Comparison of ENCODE assay signal across 15 mouse cellular contexts in the genomic region with DNA sequence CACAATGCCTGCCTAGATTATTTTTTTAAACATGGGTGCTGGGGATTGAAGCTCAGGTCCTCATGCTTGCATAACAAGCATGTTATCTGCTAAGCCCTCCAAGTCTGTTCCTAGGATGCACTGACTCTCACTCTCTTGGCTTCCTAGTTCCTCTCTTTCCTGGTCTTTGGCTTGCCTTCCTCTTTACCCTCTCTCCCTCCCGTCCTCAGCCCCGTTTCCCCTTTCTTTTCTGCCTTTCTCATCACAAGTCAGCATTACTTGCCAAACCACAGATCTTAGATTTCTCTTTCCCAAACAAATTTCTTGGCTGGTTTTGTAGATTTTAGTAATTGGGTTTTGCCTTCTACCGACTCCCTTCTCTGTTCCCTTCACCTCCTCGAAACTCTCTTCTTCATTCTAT. TPM values are rescaled to one million over a fixed set of nuclear protein-coding genes. Genes with fewer than 3 reads are reported as not detected.
DNase-seq lines count a peak whose midpoint lies in the region; ATAC-seq and TF ChIP-seq lines count a peak whose summit lies in the region.
"Had no signal": no experiment of that assay in that cellular context is flagged by ENCODE, and none has a peak within 500 bp of the region (broad histone marks: within the 10 kb centered on the region; RNA-seq: fewer than 3 reads in every experiment).

No protein-coding gene starts in this region.

- TF ChIP-seq CTCF in CH12.LX (conservative IDR thresholded peaks at IDR 0.05 in 1 of 2, IDR thresholded peaks at IDR 0.05 in 1 of 2; ENCODE audit: low read depth in 2 of 2, low read length in 2 of 2) = no peak
- TF ChIP-seq CTCF in bone marrow macrophage, adult 2 months (IDR thresholded peaks at IDR 0.05; ENCODE audit: low read depth, low read length) = no peak
- TF ChIP-seq CTCF in intestine, postnatal 0 days (IDR thresholded peaks at IDR 0.05; ENCODE audit: low read depth) = no peak

- ATAC-seq in hindbrain, embryonic 14.5 days (ENCODE audit: low FRiP score) = no peak
- ATAC-seq in heart, embryonic 16.5 days (replicated peaks; ENCODE audit: extremely low read depth, insufficient read depth, low FRiP score) = no peak
- ATAC-seq in intestine, postnatal 0 days = no peak
- ATAC-seq: activated CD4-positive, CD25-positive, alpha-beta regulatory T cell, adult 4 months had no signal

- no peak overlapping the region for H3K4me2 ChIP-seq in hindbrain, embryonic 14.5 days (replicated peaks)
- peak overlapping the region; percentile 43 for H3K4me2 ChIP-seq in CH12.LX (ENCODE audit: insufficient read depth, low read depth, poor library complexity, severe bottlenecking)
- H3K4me2 ChIP-seq in heart, embryonic 16.5 days (ENCODE audit: low read depth, low read length) = no peak overlapping the region
- H3K4me2 ChIP-seq in intestine, postnatal 0 days (replicated peaks; ENCODE audit: low read depth) = no peak overlapping the region; the same call in 1 of the 2 replicates
- H3K4me2 ChIP-seq: kidney, embryonic 15.5 days had no signal

- H3K27ac ChIP-seq in hindbrain, embryonic 10.5 days = 0 out of 2 replicates have a peak overlapping the region, but pooled peaks have one; percentile 45
- H3K27ac ChIP-seq in hindbrain, embryonic 14.5 days = no peak overlapping the region
- no peak overlapping the region for H3K27ac ChIP-seq in CH12.LX (ENCODE audit: insufficient read depth, low read depth)
- H3K27ac ChIP-seq in bone marrow macrophage, adult 2 months (ENCODE audit: insufficient read depth, low read depth, low read length) = peak overlapping the region; percentile 72
- H3K27ac ChIP-seq in heart, embryonic 16.5 days (ENCODE audit: low read length) = peak overlapping the region; percentile 3; the same call in 1 of the 2 replicates
- H3K27ac ChIP-seq in intestine, postnatal 0 days (ENCODE audit: low read depth, low read length) = no peak overlapping the region
- H3K27ac ChIP-seq: kidney, embryonic 15.5 days had no signal

- 76% methylated on average over 4 of the region's 4 CpGs for WGBS in hindbrain, embryonic 10.5 days
- WGBS in hindbrain, embryonic 14.5 days = 81% methylated on average over 4 of the region's 4 CpGs
- WGBS in heart, embryonic 16.5 days = 43% methylated on average over 4 of the region's 4 CpGs
- 68% methylated on average over 4 of the region's 4 CpGs for WGBS in intestine, postnatal 0 days

- dilution Hi-C loops in CH12.LX (cut with MboI; ENCODE audit: extremely low pct_ligation_motif_present, extremely low pct_unique_long_range_greater_than_20kb, low sequenced_read_pairs) = no loop called here

- H3K36me3 ChIP-seq in hindbrain, embryonic 10.5 days = no peaks in the 10 kb centered on the region
- no peaks in the 10 kb centered on the region for H3K36me3 ChIP-seq in hindbrain, embryonic 14.5 days (replicated peaks; ENCODE audit: control insufficient read depth, insufficient read depth)
- no peaks in the 10 kb centered on the region for H3K36me3 ChIP-seq in CH12.LX (replicated peaks in 1 of 2; ENCODE audit: control insufficient read depth in 1 of 2, insufficient read depth in 1 of 2, low read length in 1 of 2)
- no peaks in the 10 kb centered on the region for H3K36me3 ChIP-seq in heart, embryonic 16.5 days (ENCODE audit: control insufficient read depth, insufficient read depth)
- no peaks in the 10 kb centered on the region for H3K36me3 ChIP-seq in intestine, postnatal 0 days (ENCODE audit: control insufficient read depth, insufficient read depth)
- H3K36me3 ChIP-seq: kidney, embryonic 15.5 days; limb, embryonic 13.5 days had no signal

- H3K4me3 ChIP-seq in hindbrain, embryonic 10.5 days = no peak overlapping the region
- H3K4me3 ChIP-seq in hindbrain, embryonic 14.5 days (replicated peaks; ENCODE audit: low read length) = no peak overlapping the region
- no peak overlapping the region for H3K4me3 ChIP-seq in CH12.LX (replicated peaks in 1 of 3; ENCODE audit: low read depth in 2 of 3, low read length in 2 of 3, poor library complexity in 1 of 3)
- H3K4me3 ChIP-seq in bone marrow macrophage, adult 2 months (ENCODE audit: insufficient read depth, low read length) = 0 out of 2 replicates have a peak overlapping the region, but pooled peaks have one; percentile 9
- no peak overlapping the region for H3K4me3 ChIP-seq in heart, embryonic 16.5 days (ENCODE audit: low read length)
- H3K4me3 ChIP-seq in intestine, postnatal 0 days (ENCODE audit: low read depth, low read length) = no peak overlapping the region
- H3K4me3 ChIP-seq: kidney, embryonic 15.5 days; limb, embryonic 13.5 days had no signal

- no peaks in the 10 kb centered on the region for H3K79me2 ChIP-seq in CH12.LX (replicated peaks; ENCODE audit: control insufficient read depth, extremely low read depth, insufficient read depth, poor library complexity, severe bottlenecking)

- no peak for DNase-seq in hindbrain, embryonic 10.5 days (ENCODE audit: low spot score)
- DNase-seq in hindbrain, embryonic 14.5 days (ENCODE audit: low spot score) = no peak
- no peak for DNase-seq in CH12.LX (ENCODE audit: extremely low read depth)
- DNase-seq in cerebellum, adult 11 months = no peak
- DNase-seq in cerebellum, postnatal 4 days (ENCODE audit: low spot score in 2 of 2) = no peak
- DNase-seq: cerebellum, postnatal 25 days had no signal

- TF ChIP-seq EP300 in CH12.LX (IDR thresholded peaks at IDR 0.05; ENCODE audit: low read length) = no peak

- in situ Hi-C loops in CH12.LX (cut with MboI; ENCODE audit: low pct_ligation_motif_present, low pct_unique_long_range_greater_than_20kb, low sequenced_read_pairs) = no loop called here

- H3K9ac ChIP-seq in hindbrain, embryonic 14.5 days = no peak overlapping the region
- H3K9ac ChIP-seq in CH12.LX (ENCODE audit: insufficient read depth, low read depth) = no peak overlapping the region
- no peak overlapping the region for H3K9ac ChIP-seq in heart, embryonic 16.5 days (ENCODE audit: low read length)
- no peak overlapping the region for H3K9ac ChIP-seq in intestine, postnatal 0 days (ENCODE audit: low read depth, low read length)
- H3K9ac ChIP-seq: kidney, embryonic 15.5 days; limb, embryonic 13.5 days had no signal

- peaks cover 48% of the 10 kb centered on the region for H3K4me1 ChIP-seq in hindbrain, embryonic 10.5 days (replicated peaks)
- no peaks in the 10 kb centered on the region for H3K4me1 ChIP-seq in hindbrain, embryonic 14.5 days (replicated peaks; ENCODE audit: control insufficient read depth, insufficient read depth, low read length)
- peaks cover 5 to 31% of the 10 kb centered on the region in 2 experiments for H3K4me1 ChIP-seq in CH12.LX (ENCODE audit: control insufficient read depth in 1 of 2, insufficient read depth in 2 of 2)
- H3K4me1 ChIP-seq in bone marrow macrophage, adult 2 months (ENCODE audit: control insufficient read depth, insufficient read depth, low read length) = peaks cover 29% of the 10 kb centered on the region
- peaks cover 30% of the 10 kb centered on the region for H3K4me1 ChIP-seq in heart, embryonic 16.5 days (ENCODE audit: control insufficient read depth, insufficient read depth, low read length)
- 0 out of 2 replicates have a peak, but pooled peaks cover 2% of the 10 kb centered on the region for H3K4me1 ChIP-seq in intestine, postnatal 0 days (replicated peaks; ENCODE audit: control insufficient read depth, insufficient read depth, low read length)

- TF ChIP-seq POLR2A in CH12.LX (IDR thresholded peaks at IDR 0.05; ENCODE audit: low read depth, low read length) = no peak
- TF ChIP-seq POLR2A in bone marrow macrophage, adult 2 months (IDR thresholded peaks at IDR 0.05; ENCODE audit: borderline replicate concordance, low read depth, low read length) = no peak

- H3K9me3 ChIP-seq in hindbrain, embryonic 10.5 days = no peaks in the 10 kb centered on the region
- H3K9me3 ChIP-seq in hindbrain, embryonic 14.5 days (ENCODE audit: control insufficient read depth, low read length) = no peaks in the 10 kb centered on the region
- H3K9me3 ChIP-seq in CH12.LX (replicated peaks; ENCODE audit: low read length) = no peaks in the 10 kb centered on the region
- H3K9me3 ChIP-seq in heart, embryonic 16.5 days (replicated peaks; ENCODE audit: control insufficient read depth, low read length) = no peaks in the 10 kb centered on the region
- no peaks in the 10 kb centered on the region for H3K9me3 ChIP-seq in intestine, postnatal 0 days (ENCODE audit: control insufficient read depth)
- H3K9me3 ChIP-seq: kidney, embryonic 15.5 days; limb, embryonic 13.5 days had no signal

- no peak for TF ChIP-seq RAD21 in CH12.LX (IDR thresholded peaks at IDR 0.05; ENCODE audit: low read depth, low read length)

- H3K27me3 ChIP-seq in hindbrain, embryonic 10.5 days (ENCODE audit: insufficient read depth, poor library complexity, severe bottlenecking) = no peaks in the 10 kb centered on the region; the same call in 1 of the 2 replicates
- no peaks in the 10 kb centered on the region for H3K27me3 ChIP-seq in hindbrain, embryonic 14.5 days (ENCODE audit: control insufficient read depth, insufficient read depth, low read length)
- H3K27me3 ChIP-seq in CH12.LX (replicated peaks) = no peaks in the 10 kb centered on the region
- H3K27me3 ChIP-seq in heart, embryonic 16.5 days (ENCODE audit: control insufficient read depth, insufficient read depth, low read length) = no peaks in the 10 kb centered on the region
- no peaks in the 10 kb centered on the region for H3K27me3 ChIP-seq in intestine, postnatal 0 days (replicated peaks; ENCODE audit: control insufficient read depth, insufficient read depth, low read length)
- H3K27me3 ChIP-seq: kidney, embryonic 15.5 days; limb, embryonic 13.5 days had no signal

TF ChIP-seq in CH12.LX, 34 proteins besides CTCF, POLR2A, EP300 and RAD21 (continues in another document):
- TF ChIP-seq NRF1 (IDR thresholded peaks at IDR 0.05; ENCODE audit: low read depth, low read length) (no peak), RCOR1 (conservative IDR thresholded peaks at IDR 0.05; ENCODE audit: low read depth, low read length) (no peak), ETS1 (conservative IDR thresholded peaks at IDR 0.05; ENCODE audit: low read depth, low read length) (no peak), MAFK (IDR thresholded peaks at IDR 0.05; ENCODE audit: insufficient replicate concordance, low read length) (no peak), PAX5 (IDR thresholded peaks at IDR 0.05; ENCODE audit: low read length) (no peak), MAZ (IDR thresholded peaks at IDR 0.05; ENCODE audit: low read depth, low read length) (no peak), JUN (IDR thresholded peaks at IDR 0.05; ENCODE audit: insufficient read depth, low read depth, low read length) (no peak), MXI1 (IDR thresholded peaks at IDR 0.05; ENCODE audit: low read depth, low read length) (no peak)

RNA-seq across cellular contexts. Expression of a gene that starts 10.2 kb away (rescaled TPM):
- polyA plus RNA-seq in hindbrain, embryonic 10.5 days (2016; fragmentation: Nextera tagmentation; extraction: Ambion mirVana) = 0.39 and 0.41 TPM in 2 replicates
- 0.41 and 0.60 TPM in 2 replicates for polyA plus RNA-seq in hindbrain, embryonic 14.5 days (2014; fragmentation: Nextera tagmentation; extraction: Ambion mirVana)
- total RNA-seq in CH12.LX (2012; rRNA removed) (not detected in 2 replicates), CH12.LX (2014; rRNA removed) (not detected in 2 replicates)
- not detected in 2 replicates for polyA plus RNA-seq in CH12.LX (2012; ENCODE audit: insufficient read length, low read depth)
- polyA plus RNA-seq in bone marrow macrophage, adult 2 months (2012; ENCODE audit: insufficient read depth, insufficient read length, missing spikeins) = not detected in 2 replicates
- 0.18 and 0.32 TPM in 2 replicates for polyA plus RNA-seq in heart, embryonic 16.5 days (2015; fragmentation: Nextera tagmentation; extraction: Ambion mirVana)
- not detected in 2 replicates for polyA plus RNA-seq in intestine, postnatal 0 days (2015; fragmentation: Nextera tagmentation; extraction: Ambion mirVana)
- total RNA-seq: gastrocnemius, adult 8-10 months had no signal
- polyA plus RNA-seq: activated CD4-positive, CD25-positive, alpha-beta regulatory T cell, adult 4 months; forebrain, embryonic 11.5 days; limb, embryonic 13.5 days; spleen, adult 2 months had no signal

Comparison
In these comparisons a context has a peak if more than half of its experiments do, and no peak if none do; other contexts are left out.
1. H3K27ac ChIP-seq: peak in hindbrain, embryonic 10.5 days (single experiment), bone marrow macrophage, adult 2 months (single experiment) and heart, embryonic 16.5 days (single experiment); none in hindbrain, embryonic 14.5 days (single experiment), CH12.LX (single experiment) and intestine, postnatal 0 days (single experiment).